Mouse (Mus musculus): ENCODE results near the gene Mien1. TPM values are rescaled to one million over a fixed set of nuclear protein-coding genes. Genes with fewer than 3 reads are reported as not detected.
A peak's percentile ranks its signal among the peaks of the same experiment; 100 is the strongest.

Mien1 gene
- polyA plus RNA-seq, 1 experiment from 2014 or later, result 85.9 TPM

GRCm38 (mm10) chr11:98457367-98458120 lies 18.8 kb upstream of the Mien1 start:
- Histone ChIP-seq H3K4me1 (peaks cover 27% of the 10 kb centered on the region), H3K27me3 (replicated peaks; ENCODE audit: low read depth, poor library complexity, severe bottlenecking) (peaks cover 72% of the 10 kb centered on the region), H3K36me3 (replicated peaks) (peaks cover 24% of the 10 kb centered on the region), H3K4me3 (peak overlapping the region; percentile 66), H3K9me3 (no peaks in the 10 kb centered on the region), H3K27ac (replicated peaks) (peak overlapping the region; percentile 82)
- WGBS, result under 1% methylated on average over 63 of the region's 64 CpGs
- DNase-seq (ENCODE audit: low spot score), result peak; percentile 90

- Histone ChIP-seq H3K27ac (replicated peaks) (peak overlapping the region; percentile 82), H3K4me3 (peak overlapping the region; percentile 66), H3K4me1 (peaks cover 27% of the 10 kb centered on the region), H3K36me3 (replicated peaks) (peaks cover 27% of the 10 kb centered on the region), H3K9me3 (no peaks in the 10 kb centered on the region), H3K27me3 (replicated peaks; ENCODE audit: low read depth, poor library complexity, severe bottlenecking) (peaks cover 72% of the 10 kb centered on the region)
- DNase-seq (ENCODE audit: low spot score), result no peak
- 21% methylated on average over 9 of the region's 9 CpGs for WGBS
Observed at GRCm38 (mm10) chr11:98456945-98457344, 18.2 kb upstream of the Mien1 start.

- H3K27ac ChIP-seq (replicated peaks), result no peak overlapping the region
- WGBS, result 80% methylated on average over 5 of the region's 5 CpGs
- H3K36me3 ChIP-seq (replicated peaks), result peaks cover 28% of the 10 kb centered on the region
- peaks cover 72% of the 10 kb centered on the region for H3K27me3 ChIP-seq (replicated peaks; ENCODE audit: low read depth, poor library complexity, severe bottlenecking)
- no peak overlapping the region for H3K4me3 ChIP-seq
- no peak for DNase-seq (ENCODE audit: low spot score)
- no peaks in the 10 kb centered on the region for H3K9me3 ChIP-seq
- H3K4me1 ChIP-seq, result peaks cover 27% of the 10 kb centered on the region
Observed at GRCm38 (mm10) chr11:98456545-98456944, 17.8 kb upstream of the Mien1 start.

- no peak overlapping the region for H3K4me3 ChIP-seq
- WGBS, result 82% methylated on average over 4 of the region's 4 CpGs
- peaks cover 72% of the 10 kb centered on the region for H3K27me3 ChIP-seq (replicated peaks; ENCODE audit: low read depth, poor library complexity, severe bottlenecking)
- DNase-seq (ENCODE audit: low spot score), result no peak
- H3K36me3 ChIP-seq (replicated peaks), result peaks cover 31% of the 10 kb centered on the region
- peaks cover 27% of the 10 kb centered on the region for H3K4me1 ChIP-seq
- H3K27ac ChIP-seq (replicated peaks), result no peak overlapping the region
- no peaks in the 10 kb centered on the region for H3K9me3 ChIP-seq
Observed at GRCm38 (mm10) chr11:98455484-98455883, 16.7 kb upstream of the Mien1 start.

GRCm38 (mm10) chr11:98449921-98450771 lies 11.4 kb upstream of the Mien1 start:
- Histone ChIP-seq H3K4me3 (no peak overlapping the region), H3K27ac (replicated peaks) (no peak overlapping the region), H3K4me1 (peaks cover 37% of the 10 kb centered on the region), H3K27me3 (replicated peaks; ENCODE audit: low read depth, poor library complexity, severe bottlenecking) (peaks cover 89% of the 10 kb centered on the region), H3K9me3 (no peaks in the 10 kb centered on the region), H3K36me3 (replicated peaks) (peaks cover 26% of the 10 kb centered on the region)
- no peak for DNase-seq (ENCODE audit: low spot score)
- WGBS, result 84% methylated on average over 20 of the region's 20 CpGs

GRCm38 (mm10) chr11:98449419-98449818 lies 10.6 kb upstream of the Mien1 start:
- H3K27me3 ChIP-seq (replicated peaks; ENCODE audit: low read depth, poor library complexity, severe bottlenecking), result peaks cover 89% of the 10 kb centered on the region
- H3K9me3 ChIP-seq, result no peaks in the 10 kb centered on the region
- no peak for DNase-seq (ENCODE audit: low spot score)
- no peak overlapping the region for H3K27ac ChIP-seq (replicated peaks)
- H3K4me1 ChIP-seq, result peaks cover 38% of the 10 kb centered on the region
- WGBS, result 79% methylated on average over 3 of the region's 3 CpGs
- peaks cover 19% of the 10 kb centered on the region for H3K36me3 ChIP-seq (replicated peaks)
- H3K4me3 ChIP-seq, result no peak overlapping the region

- H3K4me1 ChIP-seq, result peaks cover 38% of the 10 kb centered on the region
- H3K4me3 ChIP-seq, result peak overlapping the region; percentile 50
- DNase-seq (ENCODE audit: low spot score), result no peak
- H3K36me3 ChIP-seq (replicated peaks), result peaks cover 8% of the 10 kb centered on the region; the same call in 1 of the 2 replicates
- no peak overlapping the region; the same call in 1 of the 2 replicates for H3K27ac ChIP-seq (replicated peaks)
- H3K9me3 ChIP-seq, result no peaks in the 10 kb centered on the region
- WGBS, result 34% methylated on average over 13 of the region's 13 CpGs
- H3K27me3 ChIP-seq (replicated peaks; ENCODE audit: low read depth, poor library complexity, severe bottlenecking), result peaks cover 84% of the 10 kb centered on the region
Observed at GRCm38 (mm10) chr11:98448191-98448790, 9.5 kb upstream of the Mien1 start.

GRCm38 (mm10) chr11:98447475-98447834 lies 8.7 kb upstream of the Mien1 start:
- Histone ChIP-seq H3K27me3 (replicated peaks; ENCODE audit: low read depth, poor library complexity, severe bottlenecking) (peaks cover 83% of the 10 kb centered on the region), H3K4me1 (peaks cover 38% of the 10 kb centered on the region), H3K36me3 (replicated peaks) (0 out of 2 replicates have a peak, but pooled peaks cover 7% of the 10 kb centered on the region), H3K27ac (replicated peaks) (peak overlapping the region; percentile 81), H3K4me3 (peak overlapping the region; percentile 50), H3K9me3 (no peaks in the 10 kb centered on the region)
- 10% methylated on average over 7 of the region's 7 CpGs for WGBS
- no peak for DNase-seq (ENCODE audit: low spot score)

- WGBS, result 1% methylated on average over 33 of the region's 33 CpGs
- H3K27me3 ChIP-seq (replicated peaks; ENCODE audit: low read depth, poor library complexity, severe bottlenecking), result peaks cover 77% of the 10 kb centered on the region
- 0 out of 2 replicates have a peak, but pooled peaks cover 4% of the 10 kb centered on the region for H3K36me3 ChIP-seq (replicated peaks)
- peak; percentile 48 for DNase-seq (ENCODE audit: low spot score)
- peak overlapping the region; percentile 81 for H3K27ac ChIP-seq (replicated peaks)
- H3K9me3 ChIP-seq, result no peaks in the 10 kb centered on the region
- H3K4me3 ChIP-seq, result peak overlapping the region; percentile 50
- H3K4me1 ChIP-seq, result peaks cover 38% of the 10 kb centered on the region
Observed at GRCm38 (mm10) chr11:98446562-98447474, 8.0 kb upstream of the Mien1 start.

- Histone ChIP-seq H3K27me3 (replicated peaks; ENCODE audit: low read depth, poor library complexity, severe bottlenecking) (peaks cover 71% of the 10 kb centered on the region), H3K4me3 (peak within 1 kb of the TSS; percentile 50), H3K4me1 (peaks cover 38% of the 10 kb centered on the region), H3K27ac (replicated peaks) (peak within 1 kb of the TSS; percentile 81), H3K9me3 (no peaks in the 10 kb centered on the region), H3K36me3 (replicated peaks) (0 out of 2 replicates have a peak, but pooled peaks cover 4% of the 10 kb centered on the region)
- DNase-seq (ENCODE audit: low spot score), result peak; percentile 67
- 3% methylated on average over 5 of the region's 5 CpGs for WGBS
Observed at GRCm38 (mm10) chr11:98446213-98446561, 7.4 kb upstream of the Mien1 start, which contains the start of gene Grb7. Gene Grb7 (plus strand): TSS chr11:98446394.

- Histone ChIP-seq H3K27ac (replicated peaks) (no peak overlapping the region), H3K4me3 (no peak overlapping the region), H3K9me3 (no peaks in the 10 kb centered on the region), H3K4me1 (peaks cover 38% of the 10 kb centered on the region), H3K36me3 (replicated peaks) (0 out of 2 replicates have a peak, but pooled peaks cover 3% of the 10 kb centered on the region), H3K27me3 (replicated peaks; ENCODE audit: low read depth, poor library complexity, severe bottlenecking) (peaks cover 66% of the 10 kb centered on the region)
- 41% methylated on average over 4 of the region's 4 CpGs for WGBS
- DNase-seq (ENCODE audit: low spot score), result no peak
Observed at GRCm38 (mm10) chr11:98445679-98446078, 6.9 kb upstream of the Mien1 start.

All from embryonic facial prominence, embryonic 10.5 days (tissue).